Mouse (Mus musculus): ENCODE measurements around the gene Ache.

Ache gene

GRCm38 (mm10) chr5:137295712-137296111, 8.4 kb downstream of the Ache start:
- DNase-seq (ENCODE audit: low spot score), result no peak

- no peak for DNase-seq (ENCODE audit: low spot score)
Measured at GRCm38 (mm10) chr5:137297126-137297525, 9.8 kb downstream of the Ache start.

GRCm38 (mm10) chr5:137299240-137299639, 11.9 kb downstream of the Ache start:
- DNase-seq (ENCODE audit: low spot score), result no peak

- DNase-seq (ENCODE audit: low spot score), result peak; percentile 70
Measured at GRCm38 (mm10) chr5:137301253-137301652, 13.9 kb downstream of the Ache start.

GRCm38 (mm10) chr5:137303609-137304008, 16.3 kb downstream of the Ache start:
- no peak for DNase-seq (ENCODE audit: low spot score)

GRCm38 (mm10) chr5:137304165-137304564, 16.8 kb downstream of the Ache start:
- DNase-seq (ENCODE audit: low spot score), result no peak

GRCm38 (mm10) chr5:137304816-137305215, 17.5 kb downstream of the Ache start:
- no peak for DNase-seq (ENCODE audit: low spot score)

GRCm38 (mm10) chr5:137305822-137306221, 18.5 kb downstream of the Ache start:
- no peak for DNase-seq (ENCODE audit: low spot score)

GRCm38 (mm10) chr5:137306439-137307005, 19.2 kb downstream of the Ache start:
- DNase-seq (ENCODE audit: low spot score), result no peak

GRCm38 (mm10) chr5:137307071-137307912, 20.0 kb downstream of the Ache start, which contains the start of gene Srrt:
Srrt (minus strand) TSS chr5:137307674.
- DNase-seq (ENCODE audit: low spot score), result peak; percentile 92

GRCm38 (mm10) chr5:137308356-137308755, 21.0 kb downstream of the Ache start:
- DNase-seq (ENCODE audit: low spot score), result no peak

GRCm38 (mm10) chr5:137313466-137314192, 26.3 kb downstream of the Ache start:
- no peak for DNase-seq (ENCODE audit: low spot score)

GRCm38 (mm10) chr5:137314193-137315083, 27.1 kb downstream of the Ache start, which contains the start of gene Trip6:
Trip6 (minus strand) TSS chr5:137314404.
- DNase-seq (ENCODE audit: low spot score), result peak; percentile 98

GRCm38 (mm10) chr5:137315084-137315903, 28.0 kb downstream of the Ache start:
- peak; percentile 80 for DNase-seq (ENCODE audit: low spot score)

- no peak for DNase-seq (ENCODE audit: low spot score)
Measured at GRCm38 (mm10) chr5:137317361-137317760, 30.0 kb downstream of the Ache start.

GRCm38 (mm10) chr5:137318570-137318969, 31.3 kb downstream of the Ache start:
- DNase-seq (ENCODE audit: low spot score), result no peak

- DNase-seq (ENCODE audit: low spot score), result no peak
Measured at GRCm38 (mm10) chr5:137320996-137321395, 33.7 kb downstream of the Ache start.

GRCm38 (mm10) chr5:137330910-137331309, 43.6 kb downstream of the Ache start:
- DNase-seq (ENCODE audit: low spot score), result no peak

- no peak for DNase-seq (ENCODE audit: low spot score)
Measured at GRCm38 (mm10) chr5:137332857-137333511, 45.7 kb downstream of the Ache start.

GRCm38 (mm10) chr5:137333512-137334174, 46.3 kb downstream of the Ache start, which contains the start of gene Slc12a9:
Slc12a9 (minus strand) TSS chr5:137333597.
- DNase-seq (ENCODE audit: low spot score), result peak; percentile 99

Data from testis, postnatal 10 days (tissue).